Comparison of ENCODE assay signal across 8 mouse cellular contexts in genomic region chr6:54971731-54972110, GRCm38 (mm10). TPM values are rescaled to one million over a fixed set of nuclear protein-coding genes. Genes with fewer than 3 reads are reported as not detected.
DNase-seq lines count a peak whose midpoint lies in the region; ATAC-seq and TF ChIP-seq lines count a peak whose summit lies in the region.

No protein-coding gene starts in this region.

- H3K27ac ChIP-seq in forebrain, embryonic 11.5 days (ENCODE audit: low read depth, low read length): no peak overlapping the region
- no peak overlapping the region; the same call in 1 of the 2 replicates for H3K27ac ChIP-seq in intestine, embryonic 14.5 days (ENCODE audit: low read depth)
- peak overlapping the region; percentile 92 for H3K27ac ChIP-seq in stomach, postnatal 0 days (replicated peaks)

- H3K4me2 ChIP-seq in forebrain, embryonic 11.5 days (ENCODE audit: low read depth, low read length, severe bottlenecking): peak overlapping the region; percentile 88
- peak overlapping the region; percentile 83 for H3K4me2 ChIP-seq in intestine, embryonic 14.5 days (ENCODE audit: low read length)
- H3K4me2 ChIP-seq in stomach, postnatal 0 days (replicated peaks; ENCODE audit: low read depth): peak overlapping the region; percentile 79

- peaks cover 9% of the 10 kb centered on the region; the same call in 1 of the 2 replicates for H3K27me3 ChIP-seq in forebrain, embryonic 11.5 days (ENCODE audit: control insufficient read depth, insufficient read depth, low read length)
- H3K27me3 ChIP-seq in intestine, embryonic 14.5 days (replicated peaks; ENCODE audit: control insufficient read depth, insufficient read depth, low read length): 0 out of 2 replicates have a peak, but pooled peaks cover 4% of the 10 kb centered on the region
- H3K27me3 ChIP-seq in stomach, postnatal 0 days (ENCODE audit: control insufficient read depth, insufficient read depth, low read length): no peaks in the 10 kb centered on the region

- H3K4me3 ChIP-seq in forebrain, embryonic 11.5 days (ENCODE audit: low read depth, low read length): peak overlapping the region; percentile 51
- H3K4me3 ChIP-seq in intestine, embryonic 14.5 days (ENCODE audit: low read depth, low read length): peak overlapping the region; percentile 61
- peak overlapping the region; percentile 60 for H3K4me3 ChIP-seq in stomach, postnatal 0 days (ENCODE audit: low read depth, low read length)

- H3K4me1 ChIP-seq in forebrain, embryonic 11.5 days (replicated peaks; ENCODE audit: control insufficient read depth, insufficient read depth, low read length): no peaks in the 10 kb centered on the region; the same call in 1 of the 2 replicates
- H3K4me1 ChIP-seq in intestine, embryonic 14.5 days (replicated peaks; ENCODE audit: control insufficient read depth, insufficient read depth, low read length): 0 out of 2 replicates have a peak, but pooled peaks cover 6% of the 10 kb centered on the region
- no peaks in the 10 kb centered on the region for H3K4me1 ChIP-seq in stomach, postnatal 0 days (replicated peaks; ENCODE audit: control insufficient read depth, insufficient read depth)

- DNase-seq in embryo, embryonic 10 days (ENCODE audit: low spot score): peak; percentile 30
- DNase-seq in embryo, embryonic 10.5 days (ENCODE audit: low spot score): no peak
- no peak for DNase-seq in forebrain, embryonic 11.5 days (ENCODE audit: low spot score)
- DNase-seq in intestine, embryonic 14.5 days (ENCODE audit: low spot score): no peak
- peak; percentile 49 to 66 for DNase-seq in lung, adult 18-20 months
- DNase-seq in stomach, postnatal 0 days (ENCODE audit: low spot score): no peak
- DNase-seq in cerebellum, adult 11 months: no peak

- no peaks in the 10 kb centered on the region for H3K9me3 ChIP-seq in forebrain, embryonic 11.5 days (ENCODE audit: control insufficient read depth, low read length)
- no peaks in the 10 kb centered on the region for H3K9me3 ChIP-seq in intestine, embryonic 14.5 days (ENCODE audit: control insufficient read depth, low read length)
- no peaks in the 10 kb centered on the region for H3K9me3 ChIP-seq in stomach, postnatal 0 days (ENCODE audit: control insufficient read depth, low read length)

- no peak for ATAC-seq in forebrain, embryonic 11.5 days (replicated peaks; ENCODE audit: low FRiP score)
- ATAC-seq in intestine, embryonic 14.5 days (replicated peaks; ENCODE audit: low FRiP score, low TSS enrichment, low read depth): no peak
- 0 out of 2 replicates have a peak, but pooled peaks have one; percentile 3 for ATAC-seq in stomach, postnatal 0 days (ENCODE audit: low FRiP score, low TSS enrichment)
- ATAC-seq in frontal cortex, adult (ENCODE audit: low TSS enrichment): no peak

- H3K9ac ChIP-seq in forebrain, embryonic 11.5 days (ENCODE audit: low read length): peak overlapping the region; percentile 61
- peak overlapping the region; percentile 47 for H3K9ac ChIP-seq in intestine, embryonic 14.5 days (ENCODE audit: low read length)
- H3K9ac ChIP-seq in stomach, postnatal 0 days (ENCODE audit: low read length): peak overlapping the region; percentile 83

- 16% methylated on average over 8 of the region's 8 CpGs for WGBS in forebrain, embryonic 11.5 days
- WGBS in intestine, embryonic 14.5 days: 14% methylated on average over 8 of the region's 8 CpGs
- WGBS in stomach, postnatal 0 days: 15% methylated on average over 8 of the region's 8 CpGs

- no peak for TF ChIP-seq CTCF in stomach, postnatal 0 days (IDR thresholded peaks at IDR 0.05; ENCODE audit: low read depth)

- TF ChIP-seq EP300 in stomach, postnatal 0 days (optimal IDR thresholded peaks at IDR 0.05): no peak

- no peaks in the 10 kb centered on the region for H3K36me3 ChIP-seq in forebrain, embryonic 11.5 days (ENCODE audit: control insufficient read depth, insufficient read depth, low read length)
- H3K36me3 ChIP-seq in intestine, embryonic 14.5 days (ENCODE audit: control insufficient read depth, insufficient read depth, low read length): no peaks in the 10 kb centered on the region
- H3K36me3 ChIP-seq in stomach, postnatal 0 days (ENCODE audit: control insufficient read depth, insufficient read depth, low read length): no peaks in the 10 kb centered on the region

RNA-seq across cellular contexts. Expression of gene Nod1, which starts 0.7 kb away (rescaled TPM):
- polyA plus RNA-seq in forebrain, embryonic 11.5 days (2014; fragmentation: Nextera tagmentation; extraction: Ambion mirVana): 2.0 TPM in 2 replicates
- 5.6 and 6.7 TPM in 2 replicates for polyA plus RNA-seq in intestine, embryonic 14.5 days (2014; fragmentation: Nextera tagmentation; extraction: Ambion mirVana)
- 4.5 and 4.9 TPM in 2 replicates for polyA plus RNA-seq in stomach, postnatal 0 days (2015; fragmentation: Nextera tagmentation; extraction: Ambion mirVana)

RNA-seq across cellular contexts. Expression of gene Ggct, which starts 21.0 kb away (rescaled TPM):
- polyA plus RNA-seq in forebrain, embryonic 11.5 days (2014; fragmentation: Nextera tagmentation; extraction: Ambion mirVana): 6.8 and 8.6 TPM in 2 replicates
- polyA plus RNA-seq in intestine, embryonic 14.5 days (2014; fragmentation: Nextera tagmentation; extraction: Ambion mirVana): 9.9 and 12.7 TPM in 2 replicates
- 9.0 and 9.3 TPM in 2 replicates for polyA plus RNA-seq in stomach, postnatal 0 days (2015; fragmentation: Nextera tagmentation; extraction: Ambion mirVana)

Comparison
In these comparisons a context has a peak if more than half of its experiments do, and no peak if none do; other contexts are left out.
1. DNase-seq: peak in embryo, embryonic 10 days (single experiment) and lung, adult 18-20 months (2 of 2); none in embryo, embryonic 10.5 days (single experiment), forebrain, embryonic 11.5 days (single experiment), intestine, embryonic 14.5 days (single experiment), stomach, postnatal 0 days (single experiment) and cerebellum, adult 11 months (single experiment).
2. Peak in every context shown above with its lines, with median percentiles within 50 percentile points of each other: H3K4me2 ChIP-seq, H3K4me3 ChIP-seq and H3K9ac ChIP-seq.